Mouse (Mus musculus) urinary bladder, postnatal 10 days (tissue): Measurements from ENCODE around the gene 2610021A01Rik.
A peak's percentile ranks its signal among the peaks of the same experiment; 100 is the strongest.
"Not testable (repeated sequence)": the region's sequence is repeated elsewhere in the genome, so short reads cannot be mapped to it uniquely, and the experiment has no call there.

Experiments
- DNase-seq: peaks from one replicate; pipeline ENCODE4 v3.0.0; 2022; ENCODE audit warnings: low spot score

The 2610021A01Rik gene

GRCm38 (mm10) chr7:41599034-41599813 lies at the start of gene 2610021A01Rik:
Gene 2610021A01Rik, plus strand, starts transcription at chr7:41599230.
- DNase-seq = peak; percentile 62

GRCm38 (mm10) chr7:41560681-41561080 lies 38.3 kb upstream of the 2610021A01Rik start:
- DNase-seq = no peak

GRCm38 (mm10) chr7:41573562-41573961 lies 25.5 kb upstream of the 2610021A01Rik start, which contains the start of gene Gm6871:
Gene Gm6871, minus strand, starts transcription at chr7:41573662.
- not testable (repeated sequence) for DNase-seq

- DNase-seq = no peak
These were observed 21.1 kb upstream of the 2610021A01Rik start for GRCm38 (mm10) chr7:41577956-41578355.

- DNase-seq = no peak
These were observed 17.0 kb upstream of the 2610021A01Rik start for GRCm38 (mm10) chr7:41582028-41582427.

- not testable (repeated sequence) for DNase-seq
These were observed 11.2 kb upstream of the 2610021A01Rik start for GRCm38 (mm10) chr7:41587831-41588230.

GRCm38 (mm10) chr7:41598615-41599014 lies 415 bp upstream of the 2610021A01Rik start:
- DNase-seq = no peak

- no peak for DNase-seq
These were observed 1.0 kb downstream of the 2610021A01Rik start for GRCm38 (mm10) chr7:41599932-41600548.

- no peak for DNase-seq
These were observed 12.6 kb downstream of the 2610021A01Rik start for GRCm38 (mm10) chr7:41611654-41612053.

- DNase-seq = not testable (repeated sequence)
These were observed 17.2 kb downstream of the 2610021A01Rik start for GRCm38 (mm10) chr7:41616241-41616640.

GRCm38 (mm10) chr7:41632409-41633220 lies 33.6 kb downstream of the 2610021A01Rik start, which contains the start of gene Zfp788:
Gene Zfp788, plus strand, starts transcription at chr7:41633203.
- DNase-seq = peak; percentile 59

- DNase-seq = peak; percentile 56
These were observed 34.4 kb downstream of the 2610021A01Rik start for GRCm38 (mm10) chr7:41633221-41633984.

GRCm38 (mm10) chr7:41674326-41674725 lies 75.3 kb downstream of the 2610021A01Rik start:
- not testable (repeated sequence) for DNase-seq
